Mouse (Mus musculus) 3134 (cell line): ENCODE results near the gene Sec23b.
A peak's percentile ranks its signal among the peaks of the same experiment; 100 is the strongest.
"Not testable (repeated sequence)": the region's sequence is repeated elsewhere in the genome, so short reads cannot be mapped to it uniquely, and the experiment has no call there.

Source experiments
- DNase-seq: peaks from one replicate; pipeline ENCODE4 v3.0.0-alpha.2; 2011; ENCODE audit warnings: low spot score; ENCODE audit not compliant: insufficient read length; ENCODE audit errors: extremely low read depth

Gene Sec23b

GRCm38 (mm10) chr2:144555820-144556552, at the start of gene Sec23b:
TSS of gene Sec23b (plus strand) at chr2:144556229.
- DNase-seq, result peak; percentile 90

- no peak for DNase-seq
Observed at GRCm38 (mm10) chr2:144514619-144515018, 41.4 kb upstream of the Sec23b start.

- DNase-seq, result no peak
Observed at GRCm38 (mm10) chr2:144519772-144520171, 36.3 kb upstream of the Sec23b start.

- DNase-seq, result no peak
Observed at GRCm38 (mm10) chr2:144525856-144526255, 30.2 kb upstream of the Sec23b start.

- peak; percentile 98 for DNase-seq
Observed at GRCm38 (mm10) chr2:144526981-144527820, 28.8 kb upstream of the Sec23b start, which contains the start of the genes Dzank1 and Polr3f. TSS of gene Dzank1 (minus strand) at chr2:144527414. TSS of gene Polr3f (plus strand) at chr2:144527718.

- no peak for DNase-seq
Observed at GRCm38 (mm10) chr2:144527821-144528174, 28.2 kb upstream of the Sec23b start.

GRCm38 (mm10) chr2:144537123-144537522, 18.9 kb upstream of the Sec23b start:
- DNase-seq, result no peak

GRCm38 (mm10) chr2:144541246-144541645, 14.8 kb upstream of the Sec23b start:
- no peak for DNase-seq

GRCm38 (mm10) chr2:144543670-144544069, 12.4 kb upstream of the Sec23b start:
- DNase-seq, result no peak

GRCm38 (mm10) chr2:144544630-144545029, 11.4 kb upstream of the Sec23b start:
- no peak for DNase-seq

- DNase-seq, result no peak
Observed at GRCm38 (mm10) chr2:144545061-144545460, 11.0 kb upstream of the Sec23b start.

- DNase-seq, result no peak
Observed at GRCm38 (mm10) chr2:144545481-144545880, 10.5 kb upstream of the Sec23b start.

- DNase-seq, result no peak
Observed at GRCm38 (mm10) chr2:144547559-144547958, 8.5 kb upstream of the Sec23b start.

GRCm38 (mm10) chr2:144550529-144550928, 5.5 kb upstream of the Sec23b start, which contains the start of gene Rbbp9:
TSS of gene Rbbp9 (minus strand) at chr2:144550869.
- DNase-seq, result peak; percentile 83

GRCm38 (mm10) chr2:144553905-144554304, 2.1 kb upstream of the Sec23b start:
- no peak for DNase-seq

- DNase-seq, result no peak
Observed at GRCm38 (mm10) chr2:144555286-144555819, 676 bp upstream of the Sec23b start.

GRCm38 (mm10) chr2:144588723-144589122, 32.7 kb downstream of the Sec23b start:
- no peak for DNase-seq

- DNase-seq, result not testable (repeated sequence)
Observed at GRCm38 (mm10) chr2:144593036-144593435, 37.0 kb downstream of the Sec23b start.

GRCm38 (mm10) chr2:144593951-144594651, 38.1 kb downstream of the Sec23b start, which contains the start of gene Smim26:
TSS of gene Smim26 (plus strand) at chr2:144594054.
- DNase-seq, result peak; percentile 75

- DNase-seq, result no peak
Observed at GRCm38 (mm10) chr2:144598006-144598405, 42.0 kb downstream of the Sec23b start.
